Mouse (Mus musculus) forebrain, embryonic 11.5 days (tissue): ENCODE results near the gene Klhl29. TPM values are rescaled to one million over a fixed set of nuclear protein-coding genes. Genes with fewer than 3 reads are reported as not detected.

ENCODE experiments used
- ATAC-seq: fragments of 200-750 bp; cut with Nextera tagmentation; replicated peaks from 2 replicates; pipeline ENCODE4 v1.8.0; 2017; ENCODE audit warnings: moderate TSS enrichment; ENCODE audit not compliant: low FRiP score
- DNase-seq: peaks from one replicate; pipeline ENCODE4 v3.0.0-alpha.2; 2017; ENCODE audit warnings: low spot score
- H3K27ac ChIP-seq: fragments of 300-500 bp; sonication (generic); 2 replicates; pipeline ENCODE4 v1.5.1; 2014; ENCODE audit warnings: low read depth, low read length
- H3K27me3 ChIP-seq: fragments of 300-500 bp; sonication (generic); 2 replicates; pipeline ENCODE4 v1.6.1; 2014; ENCODE audit warnings: mild to moderate bottlenecking, low read length, mixed read lengths; ENCODE audit not compliant: control insufficient read depth, insufficient read depth
- H3K36me3 ChIP-seq: fragments of 300-500 bp; sonication (generic); 2 replicates; pipeline ENCODE4 v1.6.1; 2014; ENCODE audit warnings: mild to moderate bottlenecking, low read length, moderate library complexity, mixed read lengths; ENCODE audit not compliant: control insufficient read depth, insufficient read depth
- H3K4me1 ChIP-seq: fragments of 300-500 bp; sonication (generic); replicated peaks from 2 replicates; pipeline ENCODE4 v1.6.1; 2014; ENCODE audit warnings: low read length, mixed read lengths; ENCODE audit not compliant: control insufficient read depth, insufficient read depth
- H3K4me2 ChIP-seq: fragments of 300-500 bp; sonication (generic); 2 replicates; pipeline ENCODE4 v1.6.1; 2014; ENCODE audit warnings: low read depth, mild to moderate bottlenecking, low read length, moderate library complexity, mixed read lengths; ENCODE audit not compliant: severe bottlenecking
- H3K4me3 ChIP-seq: fragments of 300-500 bp; sonication (generic); 2 replicates; pipeline ENCODE4 v1.5.1; 2014; ENCODE audit warnings: low read depth, low read length
- H3K9ac ChIP-seq: fragments of 300-500 bp; sonication (generic); 2 replicates; pipeline ENCODE4 v1.6.1; 2014; ENCODE audit warnings: low read length
- H3K9me3 ChIP-seq: fragments of 300-500 bp; sonication (generic); 2 replicates; pipeline ENCODE4 v1.6.1; 2016; ENCODE audit warnings: low read length, mixed read lengths; ENCODE audit not compliant: control insufficient read depth
- WGBS: fragments of 180-500 bp; shearing (Covaris S2); extraction: QIAGEN DNeasy Blood & Tissue Kit; methylation state at CpG from one replicate; pipeline ENCODE4 v1.1.7; 2014; 5-methylcytosine and 5-hydroxymethylcytosine counted together
- polyA plus RNA-seq: library from polyadenylated mRNA; unstranded; fragments of >200 nt; fragmentation: Nextera tagmentation; extraction: Ambion mirVana; gene quantifications from 2 replicates; pipeline ENCODE4 v1.2.1, GENCODE M21; 2014

Klhl29 gene
- polyA plus RNA-seq, 1 experiment from 2014 or later = 3.8 TPM

DNA sequence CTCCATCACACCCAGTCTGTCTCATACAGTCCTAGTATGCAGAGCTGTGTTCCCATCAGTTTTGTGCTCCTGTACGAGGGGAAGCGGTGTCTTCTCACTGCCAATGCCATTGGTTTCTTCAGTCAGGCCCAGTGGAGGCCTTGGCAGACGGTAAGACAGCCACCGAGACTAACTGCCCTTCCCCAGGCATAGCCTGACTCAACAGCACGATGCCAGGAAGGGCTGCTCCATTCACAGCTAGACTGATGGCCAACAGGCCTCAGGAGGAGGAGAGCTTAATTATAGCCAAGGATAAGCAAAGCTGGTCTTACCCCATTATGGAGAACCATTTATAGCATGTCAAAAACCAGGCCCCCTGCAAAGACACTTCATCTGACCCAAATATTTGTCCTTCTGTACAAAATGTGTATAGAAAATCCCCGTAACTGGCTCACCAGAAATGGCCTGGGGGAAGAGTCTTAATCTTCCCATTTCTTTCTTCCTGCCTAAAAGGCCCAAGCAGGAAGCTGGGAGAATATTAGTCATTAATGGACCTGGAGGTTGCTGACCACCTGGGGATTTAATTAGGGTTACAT, 44.9 kb downstream of the Klhl29 start:
- Histone ChIP-seq H3K27ac (no peak overlapping the region), H3K4me1 (no peaks in the 10 kb centered on the region), H3K9ac (no peak overlapping the region), H3K9me3 (no peaks in the 10 kb centered on the region), H3K4me2 (no peak overlapping the region), H3K27me3 (no peaks in the 10 kb centered on the region), H3K4me3 (no peak overlapping the region), H3K36me3 (no peaks in the 10 kb centered on the region)
- DNase-seq (no peak), ATAC-seq (no peak)
- WGBS = 74% methylated on average over 6 of the region's 6 CpGs

DNA sequence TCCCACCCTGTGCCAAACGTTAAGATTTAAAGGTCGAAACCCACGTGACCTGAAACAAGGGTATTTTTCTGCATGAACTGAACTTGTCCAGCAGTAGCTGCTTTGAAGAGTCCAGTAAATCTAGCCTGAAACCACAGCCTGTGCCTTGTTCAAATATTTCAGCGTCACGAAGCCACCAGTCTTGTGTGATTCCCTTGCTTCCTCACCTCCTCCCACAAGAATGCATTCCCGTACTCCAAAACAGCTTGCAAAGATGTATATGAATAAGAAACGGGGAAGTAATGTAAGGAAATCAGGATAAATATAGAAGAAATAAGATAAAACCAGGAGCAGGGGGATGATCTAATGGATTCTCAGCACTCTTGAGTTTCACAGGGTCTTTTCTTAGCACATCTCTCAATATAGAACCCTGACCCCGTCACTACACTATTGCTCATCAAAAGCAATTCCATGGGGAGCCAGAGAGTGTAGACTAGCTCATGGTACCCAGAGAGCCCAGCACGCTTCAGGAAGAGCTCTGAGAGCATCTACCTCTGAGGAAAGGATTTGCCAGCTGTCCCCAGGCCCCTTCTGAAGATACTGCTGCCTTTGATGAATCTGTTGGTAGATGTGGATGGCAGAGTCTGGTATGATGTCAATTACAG, 52.9 kb downstream of the Klhl29 start:
- Histone ChIP-seq H3K36me3 (no peaks in the 10 kb centered on the region), H3K9me3 (no peaks in the 10 kb centered on the region), H3K4me1 (peaks cover 5% of the 10 kb centered on the region), H3K4me2 (no peak overlapping the region), H3K4me3 (no peak overlapping the region), H3K9ac (no peak overlapping the region), H3K27me3 (no peaks in the 10 kb centered on the region), H3K27ac (no peak overlapping the region)
- DNase-seq (no peak), ATAC-seq (no peak)
- WGBS = 95% methylated on average over 9 of the region's 9 CpGs

DNA sequence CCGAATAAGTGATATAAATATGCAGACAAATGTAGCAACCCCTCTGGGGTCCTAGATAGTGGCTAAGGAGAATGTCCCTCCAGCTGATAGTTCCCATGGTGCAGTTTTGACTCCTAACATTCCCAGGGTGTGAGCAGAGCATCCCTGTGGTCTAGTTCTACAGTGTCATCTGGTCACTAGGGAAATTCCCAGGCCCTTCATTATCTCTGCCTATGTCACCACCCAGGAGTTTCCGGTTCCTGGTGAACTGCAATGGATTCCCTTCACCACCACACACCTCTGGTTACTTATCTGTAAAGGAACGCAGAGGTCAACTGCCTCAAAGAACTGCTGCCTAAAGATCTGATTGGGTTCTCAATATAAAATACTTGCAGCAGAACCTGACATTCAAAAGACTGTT, 54.5 kb downstream of the Klhl29 start:
- no peaks in the 10 kb centered on the region for H3K9me3 ChIP-seq
- DNase-seq = no peak
- no peak overlapping the region for H3K4me2 ChIP-seq
- WGBS = 94% methylated on average over 3 of the region's 3 CpGs
- no peaks in the 10 kb centered on the region for H3K27me3 ChIP-seq
- H3K9ac ChIP-seq = no peak overlapping the region
- H3K4me3 ChIP-seq = no peak overlapping the region
- H3K4me1 ChIP-seq = peaks cover 5% of the 10 kb centered on the region
- ATAC-seq = no peak
- no peak overlapping the region for H3K27ac ChIP-seq
- H3K36me3 ChIP-seq = no peaks in the 10 kb centered on the region

DNA sequence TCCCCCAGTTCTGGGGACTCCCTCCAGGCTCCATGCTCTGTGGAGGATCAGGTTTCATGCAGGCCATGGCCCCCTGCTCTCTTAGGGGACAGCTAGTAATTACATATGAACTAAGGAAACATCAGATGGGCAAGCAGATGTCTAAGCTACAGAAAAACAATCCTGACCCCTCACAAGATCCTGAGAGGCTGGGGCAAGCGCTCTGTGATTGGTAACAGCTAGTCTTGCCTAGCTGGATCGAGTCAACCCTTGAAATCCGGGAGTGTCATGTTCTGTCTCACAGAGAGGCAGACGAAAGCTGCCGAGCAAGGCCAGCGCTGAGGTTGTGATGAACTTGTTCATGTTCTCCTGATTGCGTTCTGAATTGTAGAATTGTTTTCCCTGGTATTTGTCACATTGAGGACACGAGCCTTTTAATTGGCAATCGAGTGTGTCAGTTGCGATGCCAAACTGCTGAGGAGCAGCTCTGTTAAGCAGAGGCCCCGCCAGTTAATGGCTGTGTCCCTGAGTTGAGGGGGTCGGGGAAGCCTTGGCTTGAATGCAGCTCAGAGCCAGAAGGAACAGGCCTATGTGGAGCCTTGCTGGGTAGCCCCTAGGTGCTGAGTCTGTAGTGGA, 56.0 kb downstream of the Klhl29 start:
- no peak overlapping the region for H3K27ac ChIP-seq
- no peak for DNase-seq
- H3K36me3 ChIP-seq = no peaks in the 10 kb centered on the region
- no peak for ATAC-seq
- WGBS = 40% methylated on average over 12 of the region's 12 CpGs
- H3K9me3 ChIP-seq = no peaks in the 10 kb centered on the region
- peaks cover 5% of the 10 kb centered on the region for H3K4me1 ChIP-seq
- H3K4me3 ChIP-seq = no peak overlapping the region
- H3K9ac ChIP-seq = no peak overlapping the region
- H3K4me2 ChIP-seq = no peak overlapping the region
- no peaks in the 10 kb centered on the region for H3K27me3 ChIP-seq

DNA sequence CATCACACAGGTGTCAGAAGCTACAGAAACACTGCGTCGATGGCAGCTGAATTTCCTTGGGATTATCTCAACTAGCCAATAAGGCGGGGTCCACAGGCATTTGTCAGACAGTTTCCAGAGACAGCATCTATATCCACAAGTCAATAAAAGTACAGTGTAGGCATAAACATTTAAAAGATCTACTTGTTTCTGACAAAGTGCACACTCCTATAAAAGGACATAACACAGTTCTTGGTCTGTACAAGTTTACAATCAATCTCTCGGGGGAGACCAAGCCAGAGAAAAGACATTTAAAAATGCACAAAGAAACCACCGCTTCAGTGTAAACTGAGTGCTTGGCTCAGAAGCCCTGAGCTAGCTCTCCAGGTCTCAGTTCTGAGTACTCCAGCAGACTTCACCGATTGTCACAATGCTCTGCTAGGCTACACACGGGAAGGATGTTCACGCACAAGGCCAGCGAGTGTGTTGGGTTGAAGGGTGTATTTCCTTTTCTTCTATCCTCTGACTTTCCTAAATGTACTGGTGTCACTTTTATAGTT, 59.4 kb downstream of the Klhl29 start:
- Histone ChIP-seq H3K9ac (no peak overlapping the region), H3K4me2 (no peak overlapping the region), H3K36me3 (no peaks in the 10 kb centered on the region), H3K4me1 (peaks cover 5% of the 10 kb centered on the region), H3K27me3 (no peaks in the 10 kb centered on the region), H3K27ac (no peak overlapping the region), H3K4me3 (no peak overlapping the region), H3K9me3 (no peaks in the 10 kb centered on the region)
- ATAC-seq (no peak), DNase-seq (no peak)
- 96% methylated on average over 9 of the region's 9 CpGs for WGBS

DNA sequence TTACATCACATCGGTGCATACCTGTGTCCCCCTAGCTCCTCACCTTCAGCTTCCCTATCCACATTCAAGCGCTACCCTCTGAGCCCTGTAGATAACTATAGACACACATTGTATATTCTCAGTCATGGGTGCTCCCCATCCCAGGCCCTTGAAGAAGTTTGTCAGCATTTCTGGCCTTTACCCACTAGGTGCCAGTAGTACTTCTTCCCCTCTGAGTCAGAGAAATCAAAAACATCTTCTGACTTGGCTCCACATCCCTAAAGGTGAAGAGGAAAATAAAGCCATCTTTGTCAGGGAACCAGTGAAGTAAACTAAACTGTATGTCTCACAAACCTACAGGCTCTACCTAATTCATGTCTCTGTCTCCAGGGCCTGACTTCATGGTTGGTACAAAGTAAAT, 67.6 kb downstream of the Klhl29 start:
- Histone ChIP-seq H3K27me3 (no peaks in the 10 kb centered on the region), H3K9me3 (no peaks in the 10 kb centered on the region), H3K4me2 (no peak overlapping the region), H3K27ac (no peak overlapping the region), H3K9ac (no peak overlapping the region), H3K4me3 (no peak overlapping the region), H3K36me3 (no peaks in the 10 kb centered on the region), H3K4me1 (no peaks in the 10 kb centered on the region)
- DNase-seq (no peak), ATAC-seq (no peak)
- WGBS = 94% methylated on average over 2 of the region's 2 CpGs

DNA sequence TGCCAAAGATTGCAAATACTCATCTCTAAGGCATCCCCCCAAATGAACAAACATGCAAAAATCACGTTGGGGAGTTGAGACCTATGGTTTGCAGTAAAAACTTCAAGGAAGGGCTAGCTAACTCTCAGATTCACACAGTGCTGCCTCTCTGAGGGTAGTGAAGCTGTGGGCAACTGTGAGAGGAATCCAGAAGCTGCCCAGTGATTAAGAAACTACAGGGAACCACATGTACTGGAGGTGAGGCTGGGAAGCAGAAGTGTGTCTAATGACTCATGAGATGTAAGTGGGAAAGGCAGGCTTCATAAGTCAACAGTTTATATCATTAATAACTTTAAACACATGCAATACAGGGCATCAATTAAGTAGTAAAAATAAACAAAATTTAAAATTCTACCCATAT, 70.0 kb downstream of the Klhl29 start:
- no peak for DNase-seq
- WGBS = 57% methylated on average over 1 of the region's 1 CpGs
- Histone ChIP-seq H3K36me3 (no peaks in the 10 kb centered on the region), H3K9ac (no peak overlapping the region), H3K9me3 (no peaks in the 10 kb centered on the region), H3K27me3 (no peaks in the 10 kb centered on the region), H3K4me3 (no peak overlapping the region), H3K4me2 (no peak overlapping the region), H3K27ac (no peak overlapping the region), H3K4me1 (no peaks in the 10 kb centered on the region)
- no peak for ATAC-seq

DNA sequence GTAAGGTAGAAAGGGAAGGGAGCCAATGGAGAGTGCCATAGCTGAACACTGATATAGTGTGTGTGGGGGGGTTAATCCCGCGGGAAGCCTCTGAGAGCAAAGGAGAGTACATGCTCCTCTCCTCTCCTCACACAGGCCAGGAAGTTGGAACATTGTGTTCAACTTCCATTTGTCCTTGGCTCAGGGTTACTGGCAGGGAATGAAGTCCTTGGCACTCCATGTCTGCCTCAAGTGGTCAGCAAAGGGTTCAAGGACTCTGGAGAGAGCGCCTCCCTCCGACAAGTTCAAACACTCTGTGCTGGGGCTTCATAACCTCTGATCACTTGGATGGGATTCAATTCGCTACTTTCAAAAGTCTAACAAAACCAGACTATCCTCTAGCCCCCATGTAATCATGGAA, 71.6 kb downstream of the Klhl29 start:
- no peak overlapping the region for H3K27ac ChIP-seq
- H3K9me3 ChIP-seq = no peaks in the 10 kb centered on the region
- DNase-seq = no peak
- H3K9ac ChIP-seq = no peak overlapping the region
- no peak overlapping the region for H3K4me2 ChIP-seq
- no peaks in the 10 kb centered on the region for H3K36me3 ChIP-seq
- ATAC-seq = no peak
- WGBS = 80% methylated on average over 5 of the region's 5 CpGs
- no peaks in the 10 kb centered on the region for H3K27me3 ChIP-seq
- H3K4me3 ChIP-seq = no peak overlapping the region
- no peaks in the 10 kb centered on the region for H3K4me1 ChIP-seq

DNA sequence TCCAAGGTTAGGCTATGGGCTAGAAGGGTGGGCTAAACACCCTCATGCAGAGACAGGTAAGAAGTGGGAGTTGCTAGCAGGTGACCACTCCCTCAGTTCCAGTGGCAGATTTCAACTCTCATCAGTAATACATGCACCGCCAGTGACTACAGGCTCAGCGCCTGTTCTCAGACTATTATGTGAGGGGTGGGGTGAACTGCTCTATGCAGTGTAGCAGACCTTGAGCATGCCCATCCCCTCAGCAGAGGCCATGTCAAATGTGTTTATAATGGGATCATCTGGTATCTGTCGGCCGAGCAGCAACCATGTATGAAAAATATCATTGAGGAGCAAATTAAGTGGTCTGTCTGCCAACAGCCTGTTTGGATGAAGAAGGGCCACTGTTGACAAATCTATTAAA, 72.4 kb downstream of the Klhl29 start:
- no peak overlapping the region for H3K4me2 ChIP-seq
- no peaks in the 10 kb centered on the region for H3K36me3 ChIP-seq
- no peaks in the 10 kb centered on the region for H3K4me1 ChIP-seq
- no peaks in the 10 kb centered on the region for H3K9me3 ChIP-seq
- DNase-seq = no peak
- WGBS = 96% methylated on average over 4 of the region's 4 CpGs
- H3K27ac ChIP-seq = no peak overlapping the region
- no peak overlapping the region for H3K4me3 ChIP-seq
- H3K9ac ChIP-seq = no peak overlapping the region
- no peak for ATAC-seq
- no peaks in the 10 kb centered on the region for H3K27me3 ChIP-seq
